Mouse (Mus musculus) kidney, adult 2 months (tissue): ENCODE data around the gene Gm4302.
"Not testable (repeated sequence)": the region's sequence is repeated elsewhere in the genome, so short reads cannot be mapped to it uniquely, and the experiment has no call there.

Experiments
- CTCF ChIP-seq: fragments of 200-500 bp; conservative IDR thresholded peaks from 2 replicates; pipeline ENCODE4 v1.5.1; 2011; ENCODE audit warnings: low read depth, mild to moderate bottlenecking, control low read depth, low read length, moderate library complexity, mixed read lengths; ENCODE audit not compliant: insufficient read depth, insufficient read length
- POLR2A ChIP-seq: fragments of 200-500 bp; IDR thresholded peaks from one replicate; pipeline ENCODE4 v1.6.1; 2011; ENCODE audit warnings: low read depth, low read length, control low read depth

DNA sequence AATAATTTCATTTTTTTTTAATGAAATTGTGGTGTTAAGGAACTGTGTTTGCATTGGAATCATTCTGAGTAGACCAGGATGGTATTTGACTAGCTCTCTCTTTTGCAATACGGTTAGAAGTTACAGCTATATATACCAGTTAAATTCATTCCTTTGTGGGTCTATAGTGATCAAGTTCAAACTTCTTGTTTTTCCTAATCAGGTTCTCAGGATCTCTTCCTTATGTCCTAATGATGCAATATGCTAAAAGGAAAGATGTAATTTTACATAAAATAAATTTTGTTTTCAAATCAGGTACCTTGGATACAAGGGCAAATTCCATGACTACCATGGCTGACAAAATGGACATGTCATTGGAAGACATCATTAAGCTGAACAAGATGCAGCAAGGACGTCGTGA is at the start of gene Gm4302:
- TF ChIP-seq CTCF, POLR2A: not testable (repeated sequence)
